Mouse (Mus musculus) T-helper 1 cell (primary cell): ENCODE measurements around the gene Ly6g6e.

Experiments
- in situ Hi-C: fragments of 300-600 bp; cut with MboI, MseI; formaldehyde crosslinking; loops from one replicate; pipeline ENCODE4 v1.15.1; 2025; ENCODE audit warnings: high pct_unique_total_duplicates

Ly6g6e gene

DNA sequence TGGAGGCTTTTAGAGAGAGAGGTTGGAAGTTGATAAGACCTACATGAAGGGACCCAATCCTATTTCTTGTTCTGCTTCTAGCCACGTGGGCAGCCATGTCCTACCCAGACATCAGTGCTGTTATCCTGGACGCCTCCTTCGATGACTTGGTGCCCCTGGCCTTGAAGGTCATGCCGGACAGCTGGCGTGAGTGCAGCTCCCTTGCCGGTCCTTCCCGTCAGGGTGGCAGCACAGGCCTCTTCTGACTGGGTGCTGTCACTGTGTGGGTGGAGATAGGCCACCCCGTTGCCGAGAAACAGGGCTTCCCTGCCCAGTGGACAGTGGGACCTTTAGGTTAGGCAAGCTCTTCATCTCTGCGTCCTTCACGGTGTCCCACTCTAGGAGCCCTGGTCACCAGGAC, 24.5 kb downstream of the Ly6g6e start:
- in situ Hi-C loops: loop anchor here (25.0 kb wide), 1 partner anchor 464 kb away; the partner anchor contains the start of genes Atf6b, Fkbpl, Ppt2 and Prrt1

DNA sequence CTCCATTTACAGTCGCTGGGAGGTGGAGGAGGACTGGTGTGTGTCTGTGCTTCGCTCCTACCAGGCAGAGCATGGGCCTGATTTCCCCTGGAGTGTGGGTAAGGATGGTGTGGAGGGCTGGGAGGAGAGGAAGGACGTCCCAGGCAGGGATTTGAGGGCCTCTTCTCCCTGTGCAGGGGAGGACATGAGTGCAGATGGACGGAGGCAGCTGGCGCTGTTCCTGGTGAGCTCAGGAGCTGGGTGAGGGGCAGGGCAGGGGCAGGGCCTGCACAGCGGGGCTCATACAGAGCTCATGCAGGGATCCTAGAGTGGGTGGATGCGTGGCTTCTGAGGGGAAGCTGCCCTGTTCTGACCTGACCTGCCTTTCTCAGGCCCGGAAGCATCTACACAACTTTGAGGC, 25.6 kb downstream of the Ly6g6e start:
- in situ Hi-C loops: loop anchor here (25.0 kb wide), 1 partner anchor 465 kb away; the partner anchor contains the start of genes Atf6b, Fkbpl, Ppt2 and Prrt1

DNA sequence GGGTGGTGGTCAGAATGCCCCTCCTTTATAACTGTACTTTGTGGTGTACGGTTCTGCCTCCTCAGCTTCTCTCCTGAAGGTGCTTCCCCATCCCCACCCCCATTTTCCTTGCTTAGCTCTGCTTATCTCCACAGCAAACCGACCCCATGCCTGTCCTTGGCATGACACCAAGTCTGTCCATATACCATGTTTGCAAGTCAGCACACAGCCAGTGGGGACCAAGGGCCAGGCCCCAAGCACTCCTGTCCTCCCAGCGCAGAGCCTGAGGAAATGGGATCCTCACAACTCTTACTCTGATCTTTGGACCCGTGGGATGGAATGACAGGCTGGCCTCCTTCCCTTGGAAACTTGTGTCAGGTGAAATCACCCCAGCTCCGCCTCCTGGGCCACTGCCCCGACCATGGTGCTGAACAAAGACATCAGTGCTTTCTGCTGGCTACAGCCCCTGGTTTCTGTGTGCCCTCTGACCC, 26.6 kb downstream of the Ly6g6e start:
- in situ Hi-C loops: loop anchor here (25.0 kb wide), 1 partner anchor 466 kb away; the partner anchor contains the start of genes Atf6b, Fkbpl, Ppt2 and Prrt1

DNA sequence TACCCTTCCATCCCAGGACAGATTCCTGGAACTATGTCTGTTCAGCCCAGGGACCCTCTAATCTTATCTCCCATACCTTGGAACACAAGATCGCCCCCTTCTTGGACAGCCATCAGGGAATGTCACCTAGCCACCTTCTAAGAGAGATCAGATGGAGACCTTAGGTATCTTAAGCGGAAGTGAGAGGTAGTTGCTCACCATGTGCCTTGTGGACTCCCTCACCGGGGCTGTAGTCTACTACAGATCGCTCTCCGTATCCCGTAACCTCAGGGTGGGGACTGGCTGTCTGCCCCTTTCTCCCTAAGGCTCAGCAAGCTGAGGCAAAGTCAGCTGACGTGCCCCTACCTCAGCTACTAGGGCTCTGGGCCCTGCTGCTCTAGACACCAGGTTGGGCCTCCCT, 27.4 kb downstream of the Ly6g6e start:
- in situ Hi-C loops: loop anchor here (25.0 kb wide), 1 partner anchor 467 kb away; the partner anchor contains the start of genes Atf6b, Fkbpl, Ppt2 and Prrt1

DNA sequence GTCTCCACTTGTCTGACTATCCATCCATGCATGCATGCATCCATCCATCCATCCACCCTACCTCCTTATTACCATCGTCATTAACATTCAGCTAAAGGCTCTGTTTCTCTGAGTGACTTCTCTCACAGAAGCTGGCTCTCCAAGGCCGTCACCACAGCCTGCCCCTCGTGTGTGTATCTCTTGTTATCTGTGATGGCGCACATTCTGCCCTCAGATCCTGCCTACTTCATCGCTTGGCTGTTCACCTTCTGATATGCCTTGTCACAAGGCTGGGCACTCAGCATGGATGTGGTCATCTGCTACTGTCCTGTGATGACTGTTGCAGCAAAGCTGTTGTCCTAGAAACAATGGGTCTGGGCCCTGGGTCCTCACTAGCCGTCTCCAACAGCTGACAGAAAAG, 28.1 kb downstream of the Ly6g6e start:
- in situ Hi-C loops: loop anchor here (25.0 kb wide), 1 partner anchor 467 kb away; the partner anchor contains the start of genes Atf6b, Fkbpl, Ppt2 and Prrt1

DNA sequence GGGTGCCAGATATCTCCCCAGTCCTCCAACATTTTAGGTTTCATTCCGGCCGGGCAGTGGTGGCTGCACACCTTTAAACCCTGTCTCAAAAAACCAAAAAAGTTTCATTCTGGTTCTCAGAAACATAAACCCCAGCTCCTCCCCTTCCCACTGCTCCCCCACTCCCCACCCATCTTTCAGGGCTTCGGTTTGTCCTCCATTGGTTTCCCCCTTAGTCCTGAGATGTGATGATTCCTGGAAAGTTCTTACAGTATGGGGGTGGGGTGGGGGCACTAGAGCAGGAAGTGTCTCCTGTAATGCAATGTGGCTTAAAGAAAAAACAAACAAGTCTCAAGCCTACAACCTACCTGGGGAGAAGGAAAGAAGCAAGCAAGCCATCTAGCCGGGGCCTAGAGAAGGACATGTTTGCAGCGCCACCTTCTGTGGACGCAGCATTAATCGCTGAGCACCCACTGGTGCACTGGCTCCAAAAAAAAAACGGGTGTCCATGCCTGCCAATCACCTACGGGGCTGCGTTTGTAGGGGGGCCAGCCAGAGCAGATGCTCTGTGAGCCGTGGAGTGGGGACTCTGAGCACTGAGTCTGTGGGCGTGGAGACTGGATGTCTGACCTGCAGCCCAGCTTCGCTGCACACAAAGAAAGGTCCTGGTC, 29.2 kb downstream of the Ly6g6e start:
- in situ Hi-C loops: loop anchor here (25.0 kb wide), 1 partner anchor 469 kb away; the partner anchor contains the start of genes Atf6b, Fkbpl, Ppt2 and Prrt1

DNA sequence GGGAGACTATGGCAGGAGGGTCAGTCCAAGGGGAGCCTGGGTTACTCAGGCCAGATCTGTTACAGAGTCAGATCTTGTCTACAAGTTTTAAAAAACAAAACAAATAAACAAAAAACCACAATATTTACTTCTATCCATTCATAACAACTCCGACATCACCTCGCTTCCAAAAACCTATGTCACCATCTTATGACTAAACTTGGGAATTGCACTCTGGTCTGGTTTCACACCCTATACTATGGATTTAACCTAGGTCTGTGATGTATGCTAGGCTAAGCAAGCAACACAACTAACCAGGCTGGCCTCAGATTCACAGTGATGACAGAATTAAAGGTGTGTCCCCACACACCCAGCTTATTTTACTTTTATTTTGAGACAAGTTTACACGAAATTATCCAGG, 29.8 kb downstream of the Ly6g6e start:
- in situ Hi-C loops: loop anchor here (25.0 kb wide), 1 partner anchor 469 kb away; the partner anchor contains the start of genes Atf6b, Fkbpl, Ppt2 and Prrt1

DNA sequence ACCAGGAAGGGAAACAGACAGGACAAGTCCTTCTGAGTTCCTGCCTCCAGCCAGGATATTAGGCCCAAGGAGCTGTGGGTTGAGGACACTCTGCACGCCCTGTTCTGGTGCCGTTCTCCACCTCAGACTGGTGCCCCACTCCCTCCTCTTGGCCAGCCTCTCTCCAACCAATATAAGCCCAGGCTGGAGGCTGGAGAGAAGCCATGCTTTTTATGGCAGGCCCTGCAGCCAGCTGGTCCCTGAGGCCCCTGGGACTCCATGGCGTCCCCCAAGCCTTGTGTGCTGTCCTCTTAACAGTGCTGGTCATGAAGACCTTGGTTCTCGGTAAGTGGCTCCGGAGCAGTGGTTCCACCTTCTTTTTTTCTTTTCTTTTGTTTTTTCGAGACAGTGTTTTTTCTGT, 31.4 kb downstream of the Ly6g6e start, which contains the start of gene Ly6g5c:
Ly6g5c (plus strand) TSS at position 183 of the 400 bp plus-strand sequence.
- in situ Hi-C loops: loop anchor here (25.0 kb wide), 1 partner anchor 471 kb away; the partner anchor contains the start of genes Atf6b, Fkbpl, Ppt2 and Prrt1

DNA sequence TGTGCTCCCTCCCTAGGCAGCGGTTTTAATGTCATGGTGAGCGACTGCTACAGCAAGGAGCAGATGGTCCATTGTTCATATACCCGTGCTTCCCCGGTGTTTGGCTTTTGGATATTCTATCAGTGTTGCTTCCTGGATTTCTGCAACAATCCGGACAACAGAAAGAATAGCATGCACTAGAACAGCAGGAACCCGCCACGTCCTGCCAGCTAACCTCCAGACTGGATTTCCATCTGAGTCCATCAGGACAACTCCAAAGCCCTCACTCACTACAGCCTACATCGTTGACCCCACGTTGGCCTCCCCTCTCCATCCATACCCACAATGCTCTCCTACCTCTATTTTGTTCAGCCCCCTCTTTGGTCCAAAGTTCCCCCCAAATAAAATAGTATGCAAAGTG, 35.1 kb downstream of the Ly6g6e start:
- in situ Hi-C loops: loop anchor here (25.0 kb wide), 1 partner anchor 474 kb away; the partner anchor contains the start of genes Atf6b, Fkbpl, Ppt2 and Prrt1

DNA sequence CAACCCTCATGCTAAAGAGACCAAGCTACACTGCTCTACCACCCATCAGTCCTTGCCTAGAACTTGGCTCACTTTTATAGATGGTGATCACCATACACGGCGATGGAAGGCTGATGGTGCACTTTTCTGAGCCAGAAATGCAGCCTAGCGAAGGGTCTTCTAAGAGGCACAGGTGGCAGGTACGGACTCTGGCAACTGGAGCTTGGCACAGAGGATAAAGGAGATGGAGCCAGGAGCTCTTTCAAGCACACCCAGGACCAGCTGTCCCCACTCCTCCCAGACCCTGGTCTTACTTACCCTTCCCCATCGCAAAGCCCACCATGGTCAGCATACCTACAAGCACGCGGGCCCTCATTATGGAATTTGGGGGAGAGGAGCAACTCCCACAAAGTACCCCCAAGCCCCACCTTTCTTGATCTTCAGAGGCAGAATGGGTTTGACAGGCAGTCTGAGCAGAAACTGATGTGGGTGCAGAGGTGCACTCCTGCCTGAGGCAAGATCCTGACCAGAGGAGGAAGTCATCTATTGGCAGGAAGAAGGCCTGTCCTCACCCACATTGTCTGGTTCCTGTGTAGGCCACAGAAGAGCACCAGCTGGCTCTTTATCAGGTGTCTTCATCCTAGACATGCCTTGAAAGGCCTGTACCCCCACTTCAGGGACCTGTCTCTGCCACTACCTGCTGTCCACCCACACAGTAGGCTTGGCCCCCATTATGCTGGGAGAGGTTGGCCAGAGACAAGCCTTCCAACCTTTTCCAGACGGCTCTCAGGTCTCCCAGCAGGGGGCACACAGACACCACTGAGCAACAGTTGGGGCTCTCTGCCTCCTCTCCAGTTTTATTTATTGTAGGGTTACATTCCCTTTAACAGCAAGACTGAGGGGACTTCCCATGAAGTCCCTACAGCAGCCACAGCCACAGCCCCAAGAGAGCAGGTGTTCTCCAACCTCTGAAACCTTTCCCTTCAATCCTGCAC, 38.6 kb downstream of the Ly6g6e start, which contains the start of gene Ly6g5b:
Ly6g5b (minus strand) TSS at position 383 of the 974 bp plus-strand sequence.
- in situ Hi-C loops: loop anchor here (25.0 kb wide), 1 partner anchor 478 kb away; the partner anchor contains the start of genes Atf6b, Fkbpl, Ppt2 and Prrt1

DNA sequence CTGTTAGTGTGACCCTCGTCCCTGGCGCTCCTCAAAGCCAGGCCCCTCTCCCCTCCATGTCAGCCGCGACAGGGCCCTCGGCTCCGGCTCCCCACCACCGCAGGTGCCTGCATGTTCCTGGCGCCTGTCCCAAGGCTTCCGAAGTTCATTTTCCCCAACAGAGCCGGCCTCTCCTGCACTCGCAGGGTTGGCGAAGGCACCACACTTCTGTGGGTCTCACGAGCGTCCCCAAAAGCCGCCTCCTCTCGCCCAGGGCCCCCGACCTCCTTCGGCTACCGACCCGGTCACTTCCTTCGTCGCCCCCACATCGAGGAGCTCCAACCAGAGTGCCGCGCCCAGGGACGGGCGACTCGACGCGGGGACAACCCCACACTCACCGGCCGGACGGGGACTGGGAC, 44.0 kb downstream of the Ly6g6e start:
- in situ Hi-C loops: loop anchor here (25.0 kb wide), 1 partner anchor 483 kb away; the partner anchor contains the start of genes Atf6b, Fkbpl, Ppt2 and Prrt1

DNA sequence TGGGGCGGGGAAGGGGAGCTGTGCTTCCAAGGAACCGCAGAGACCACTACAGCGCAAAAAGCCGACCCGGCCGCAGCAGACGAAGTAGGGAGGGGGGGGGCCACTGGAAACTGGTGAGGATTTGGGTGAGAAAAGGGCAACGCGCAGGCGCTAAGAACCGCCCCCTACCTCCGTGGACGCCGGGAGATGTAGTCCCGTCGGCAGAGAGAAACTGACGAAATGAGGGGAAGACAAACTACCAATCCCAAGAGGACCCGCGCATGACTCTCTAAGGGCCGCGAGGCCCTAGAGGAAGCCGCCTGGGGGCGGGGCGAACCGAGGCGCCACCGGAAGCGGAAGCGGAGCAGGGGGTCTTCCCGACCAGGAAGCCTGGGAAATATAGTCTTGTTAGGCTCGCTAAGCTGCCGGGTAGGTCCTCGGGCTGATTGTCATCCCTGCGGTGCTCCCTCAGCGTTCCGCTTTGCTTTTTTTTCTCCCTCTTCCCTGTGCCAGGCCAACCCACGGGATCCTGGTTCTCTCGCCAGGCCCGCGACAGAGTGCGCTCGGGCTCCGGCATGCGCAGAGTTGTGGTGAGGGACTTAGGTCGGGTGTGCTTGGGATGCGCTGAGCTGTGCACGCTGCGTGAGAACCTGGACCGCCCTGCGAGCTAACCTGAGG, 44.6 kb downstream of the Ly6g6e start, which contains the start of gene Gpank1:
Gpank1 (plus strand) TSS at position 313 of the 657 bp plus-strand sequence.
- in situ Hi-C loops: loop anchor here (25.0 kb wide), 1 partner anchor 484 kb away; the partner anchor contains the start of genes Atf6b, Fkbpl, Ppt2 and Prrt1

DNA sequence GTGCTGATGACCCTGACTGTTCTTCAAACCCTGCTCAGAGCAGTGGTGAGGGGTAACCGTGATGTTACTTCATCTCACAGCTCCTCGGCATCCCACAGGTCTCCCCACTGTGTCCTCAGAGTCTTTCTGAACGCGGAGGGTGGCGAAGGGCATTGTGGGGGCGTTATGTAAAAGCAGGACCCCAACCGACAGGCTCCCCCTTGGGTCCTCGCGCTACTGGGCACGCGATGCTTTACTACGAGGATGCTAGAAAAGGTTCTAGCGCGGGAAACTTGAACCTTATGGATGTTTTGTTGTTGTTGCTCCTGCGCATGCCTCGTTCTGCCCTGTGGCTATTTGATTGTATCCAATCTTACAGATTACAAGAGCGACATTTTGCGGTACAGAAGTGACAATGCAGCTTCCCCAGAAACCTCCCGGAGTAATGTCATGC, 45.2 kb downstream of the Ly6g6e start, which contains the start of gene Csnk2b:
Csnk2b (minus strand) TSS at position 183 of the 433 bp plus-strand sequence.
- in situ Hi-C loops: loop anchor here (25.0 kb wide), 1 partner anchor 485 kb away; the partner anchor contains the start of genes Atf6b, Fkbpl, Ppt2 and Prrt1

DNA sequence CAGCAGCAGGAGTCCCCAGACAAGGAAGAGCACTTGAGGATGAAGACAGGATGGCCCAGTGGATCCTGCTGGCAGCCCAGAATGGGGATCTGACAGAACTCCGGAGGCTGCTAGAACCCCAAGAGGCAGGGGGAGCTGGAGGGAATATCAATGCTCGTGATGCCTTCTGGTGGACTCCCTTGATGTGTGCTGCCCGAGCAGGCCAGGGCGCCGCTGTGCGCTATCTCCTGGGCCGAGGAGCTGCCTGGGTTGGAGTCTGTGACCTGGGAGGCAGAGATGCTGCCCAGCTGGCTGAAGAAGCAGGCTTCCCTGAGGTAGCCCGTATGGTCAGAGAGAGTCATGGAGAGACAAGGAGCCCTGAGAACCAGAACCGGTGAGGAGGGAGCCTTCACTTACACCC, 46.6 kb downstream of the Ly6g6e start:
- in situ Hi-C loops: loop anchor here (25.0 kb wide), 1 partner anchor 486 kb away; the partner anchor contains the start of genes Atf6b, Fkbpl, Ppt2 and Prrt1

DNA sequence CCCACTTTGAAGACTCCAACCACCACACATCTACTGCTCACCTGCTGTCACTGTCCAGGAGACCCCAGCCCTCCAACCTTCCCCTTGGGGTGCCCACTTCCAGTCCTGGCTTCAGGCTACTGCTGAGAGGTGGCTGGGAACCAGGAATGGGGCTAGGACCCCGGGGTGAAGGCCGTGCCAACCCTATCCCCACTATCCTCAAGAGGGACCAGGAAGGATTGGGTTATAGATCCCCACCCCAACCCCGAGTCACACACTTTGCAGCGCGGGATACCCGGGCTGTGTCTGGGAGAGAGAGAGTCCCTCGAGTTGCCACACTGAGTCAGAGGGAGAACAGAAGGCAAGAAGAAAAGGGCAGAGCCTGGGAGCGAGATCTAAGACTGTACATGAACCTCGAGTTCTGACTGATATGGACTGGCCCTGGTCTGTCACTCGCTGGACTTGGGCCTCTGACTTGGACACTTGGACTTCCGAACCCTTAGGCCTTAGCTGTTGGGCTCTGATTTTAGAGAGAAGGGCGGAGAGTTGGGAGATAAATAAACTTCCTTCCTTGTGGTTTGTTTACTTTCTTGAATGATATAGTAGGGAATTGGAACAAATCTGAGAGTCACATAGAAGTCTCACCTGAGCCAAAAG, 47.7 kb downstream of the Ly6g6e start:
- in situ Hi-C loops: loop anchor here (25.0 kb wide), 1 partner anchor 487 kb away; the partner anchor contains the start of genes Atf6b, Fkbpl, Ppt2 and Prrt1

DNA sequence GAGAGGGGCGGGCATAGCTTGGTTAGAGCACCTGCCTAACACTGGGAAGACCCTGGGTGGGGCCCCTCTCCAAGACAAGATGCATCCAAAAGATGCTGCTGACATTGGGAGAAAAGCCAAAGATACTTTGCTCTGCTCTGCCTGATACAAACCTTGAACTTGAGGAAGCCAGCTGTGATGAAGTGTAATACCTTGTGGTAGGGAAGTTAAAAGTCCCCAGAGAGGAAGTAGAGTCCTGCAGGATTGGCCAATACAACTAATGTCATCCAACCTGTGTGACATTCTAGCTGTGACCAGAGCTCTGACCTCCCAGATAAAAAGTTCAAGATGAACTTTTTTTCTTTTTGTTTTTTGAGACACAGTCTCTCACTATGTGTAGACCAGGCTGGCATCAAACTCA, 48.4 kb downstream of the Ly6g6e start:
- in situ Hi-C loops: no loop called here

DNA sequence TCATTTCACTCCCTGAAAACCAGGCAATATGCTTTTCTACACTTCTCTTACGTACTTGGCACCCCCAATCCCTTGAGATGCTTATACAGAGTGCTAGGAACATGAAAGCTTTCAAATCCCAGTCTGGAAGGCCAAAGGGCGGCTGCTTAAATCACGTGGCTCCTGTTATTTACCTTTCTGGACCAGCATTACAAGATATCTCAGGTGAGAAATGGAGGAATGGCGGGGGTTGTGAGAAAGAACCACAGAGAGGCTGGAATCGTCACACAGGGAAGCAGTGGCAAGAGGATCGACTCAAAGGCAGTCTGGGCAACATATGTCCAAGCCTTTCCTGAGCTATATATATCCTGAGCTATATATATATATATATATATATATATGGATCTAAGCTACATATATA, 48.9 kb downstream of the Ly6g6e start:
- in situ Hi-C loops: no loop called here

DNA sequence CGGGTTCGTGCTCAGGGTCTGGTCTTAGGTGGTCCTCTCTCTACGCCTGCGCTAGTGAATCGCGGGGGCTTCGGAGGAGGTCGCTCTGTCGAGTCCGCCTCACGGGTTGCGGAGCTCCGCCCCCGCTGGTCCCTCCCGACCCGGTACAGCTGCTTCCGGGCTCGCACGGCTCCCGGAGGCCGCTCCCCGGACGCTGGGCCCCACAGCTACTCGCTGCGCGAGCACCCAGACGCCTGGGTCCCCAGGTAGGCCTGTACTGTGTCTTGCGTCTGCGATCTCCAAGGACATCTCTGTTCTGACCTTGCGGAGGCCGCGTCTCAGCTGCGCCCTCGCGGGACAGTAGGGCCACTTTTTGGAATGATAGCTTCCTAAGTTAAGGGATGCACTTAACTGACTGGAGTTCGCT, 49.5 kb downstream of the Ly6g6e start, which contains the start of gene D17H6S53E:
D17H6S53E (plus strand) TSS at position 168 of the 406 bp plus-strand sequence.
- in situ Hi-C loops: no loop called here

DNA sequence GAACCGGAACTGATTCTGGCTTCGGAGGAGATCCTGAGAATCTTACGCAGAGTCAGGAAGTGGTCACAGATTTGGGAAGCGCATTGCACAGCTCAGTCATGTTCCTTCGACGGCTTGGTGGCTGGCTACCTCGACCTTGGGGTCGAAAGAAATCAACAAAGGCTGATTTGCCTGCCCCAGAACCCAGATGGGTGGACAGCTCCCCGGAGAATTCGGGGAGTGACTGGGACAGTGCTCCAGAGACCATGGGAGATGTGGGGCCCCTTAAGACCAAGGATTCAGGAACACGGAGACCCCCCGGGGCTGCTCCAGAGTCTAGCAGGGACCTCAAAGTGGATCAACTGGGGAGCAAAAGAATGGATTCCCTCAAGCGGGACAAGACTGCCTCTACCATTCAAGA, 50.3 kb downstream of the Ly6g6e start:
- in situ Hi-C loops: no loop called here
